Mouse (Mus musculus): Measurements from ENCODE around the gene Nudt1. TPM values are rescaled to one million over a fixed set of nuclear protein-coding genes. Genes with fewer than 3 reads are reported as not detected.

Gene Nudt1
- polyA plus RNA-seq, 1 experiment: 20.4 TPM

DNA sequence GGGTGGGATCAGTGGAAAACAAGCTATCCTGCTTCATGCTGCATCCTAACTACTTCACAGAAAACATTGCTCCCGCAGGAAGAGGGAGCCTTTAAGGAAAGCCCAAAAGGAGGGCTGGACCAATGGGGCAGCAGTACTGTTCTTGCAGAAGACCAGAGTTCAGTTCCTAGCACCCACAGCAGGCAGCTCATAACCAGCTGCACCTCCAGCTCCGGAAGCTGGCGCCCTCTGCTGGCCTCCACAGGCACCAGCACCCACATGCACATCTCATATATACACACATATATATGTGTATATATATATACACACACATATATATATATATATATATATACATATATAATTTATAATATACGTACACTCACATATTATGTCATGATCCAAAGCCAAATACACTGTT, 17.3 kb downstream of the Nudt1 start:
- Histone ChIP-seq H3K36me3 (ENCODE audit: control insufficient read depth, insufficient read depth, low read length) (peaks cover 1% of the 10 kb centered on the region; the same call in 1 of the 2 replicates), H3K4me1 (ENCODE audit: control insufficient read depth, insufficient read depth, low read length) (no peaks in the 10 kb centered on the region), H3K4me3 (ENCODE audit: insufficient read depth, low read depth, low read length) (no peak overlapping the region), H3K27ac (ENCODE audit: insufficient read depth, low read depth, low read length) (no peak overlapping the region), H3K27me3 (replicated peaks; ENCODE audit: control insufficient read depth, insufficient read depth, low read length) (no peaks in the 10 kb centered on the region)
- TF ChIP-seq CTCF (conservative IDR thresholded peaks at IDR 0.05; ENCODE audit: insufficient read depth, insufficient read length, low read depth, low read length): no peak
- TF ChIP-seq POLR2A (IDR thresholded peaks at IDR 0.05; ENCODE audit: low read depth, low read length): no peak
- no peak for DNase-seq
- 97% methylated on average over 4 of the region's 4 CpGs for WGBS

DNA sequence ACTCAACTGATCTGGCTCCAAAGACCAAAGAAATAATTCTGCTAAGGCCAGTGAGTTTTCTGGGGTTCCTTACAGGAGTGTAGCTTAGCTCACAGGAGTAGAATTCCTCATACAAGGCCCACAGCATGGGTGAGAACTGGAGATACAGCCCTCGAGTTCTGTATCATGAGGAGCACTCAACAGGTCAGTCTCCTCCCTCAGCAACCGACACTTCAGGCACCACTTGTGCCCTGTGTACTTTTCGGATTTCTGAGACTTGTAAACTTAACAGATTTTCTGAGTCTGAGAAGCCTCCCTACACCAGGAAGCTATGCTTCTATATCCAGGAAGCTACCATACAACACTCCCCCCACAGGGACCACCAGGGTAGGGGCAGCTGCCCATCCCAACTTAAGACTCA, 18.4 kb downstream of the Nudt1 start:
- TF ChIP-seq CTCF (conservative IDR thresholded peaks at IDR 0.05; ENCODE audit: insufficient read depth, insufficient read length, low read depth, low read length) (no peak), POLR2A (IDR thresholded peaks at IDR 0.05; ENCODE audit: low read depth, low read length) (no peak)
- DNase-seq: no peak
- Histone ChIP-seq H3K27ac (ENCODE audit: insufficient read depth, low read depth, low read length) (no peak overlapping the region), H3K27me3 (replicated peaks; ENCODE audit: control insufficient read depth, insufficient read depth, low read length) (no peaks in the 10 kb centered on the region), H3K36me3 (ENCODE audit: control insufficient read depth, insufficient read depth, low read length) (peaks cover 1% of the 10 kb centered on the region; the same call in 1 of the 2 replicates), H3K4me1 (ENCODE audit: control insufficient read depth, insufficient read depth, low read length) (no peaks in the 10 kb centered on the region), H3K4me3 (ENCODE audit: insufficient read depth, low read depth, low read length) (no peak overlapping the region)
- WGBS: 82% methylated on average over 3 of the region's 3 CpGs

DNA sequence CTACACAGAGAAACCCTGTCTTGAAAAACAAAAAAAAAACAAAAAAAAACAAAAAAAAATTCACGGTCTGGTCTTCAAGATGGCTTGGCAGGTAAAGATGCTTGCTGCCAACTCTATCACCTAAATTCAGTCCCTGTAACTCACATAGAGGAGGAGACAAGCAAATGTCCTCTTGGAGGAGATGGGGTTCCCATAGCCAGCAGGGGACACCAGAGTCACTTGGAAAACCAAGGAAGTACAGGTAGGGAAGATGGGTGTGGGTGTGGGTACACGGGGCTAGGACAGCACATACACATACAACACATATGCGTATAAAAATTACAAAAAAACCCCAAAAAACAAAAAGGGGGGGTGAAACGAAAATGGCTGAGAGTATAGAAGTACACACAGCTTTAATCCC, 21.4 kb downstream of the Nudt1 start:
- H3K36me3 ChIP-seq (ENCODE audit: control insufficient read depth, insufficient read depth, low read length): peaks cover 1% of the 10 kb centered on the region; the same call in 1 of the 2 replicates
- H3K27me3 ChIP-seq (replicated peaks; ENCODE audit: control insufficient read depth, insufficient read depth, low read length): no peaks in the 10 kb centered on the region
- H3K4me1 ChIP-seq (ENCODE audit: control insufficient read depth, insufficient read depth, low read length): no peaks in the 10 kb centered on the region
- DNase-seq: no peak
- no peak overlapping the region for H3K4me3 ChIP-seq (ENCODE audit: insufficient read depth, low read depth, low read length)
- TF ChIP-seq CTCF (conservative IDR thresholded peaks at IDR 0.05; ENCODE audit: insufficient read depth, insufficient read length, low read depth, low read length) (peak; percentile 51), POLR2A (IDR thresholded peaks at IDR 0.05; ENCODE audit: low read depth, low read length) (no peak)
- 79% methylated on average over 4 of the region's 4 CpGs for WGBS
- H3K27ac ChIP-seq (ENCODE audit: insufficient read depth, low read depth, low read length): no peak overlapping the region

DNA sequence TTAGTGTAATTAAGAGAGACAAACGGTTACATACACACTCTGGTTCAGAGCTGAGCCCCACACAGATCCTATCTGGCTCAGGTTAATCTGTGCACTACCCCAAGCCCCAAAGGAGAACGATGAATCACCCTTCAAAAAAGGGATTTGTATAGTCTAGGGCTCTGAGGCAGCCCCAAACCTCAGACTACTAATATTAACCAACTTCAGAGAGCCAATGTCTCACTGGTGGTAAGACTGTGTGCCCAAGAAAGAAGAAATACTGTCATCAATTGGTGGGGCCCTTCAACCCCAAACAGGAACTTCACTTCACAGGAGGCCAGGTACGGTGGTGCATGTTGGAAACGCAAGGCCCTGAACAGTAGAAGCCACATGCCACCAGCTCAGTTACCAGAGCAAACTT, 23.8 kb downstream of the Nudt1 start:
- H3K27ac ChIP-seq (ENCODE audit: insufficient read depth, low read depth, low read length): no peak overlapping the region
- TF ChIP-seq CTCF (conservative IDR thresholded peaks at IDR 0.05; ENCODE audit: insufficient read depth, insufficient read length, low read depth, low read length) (no peak), POLR2A (IDR thresholded peaks at IDR 0.05; ENCODE audit: low read depth, low read length) (no peak)
- WGBS: 81% methylated on average over 4 of the region's 4 CpGs
- peaks cover 1% of the 10 kb centered on the region; the same call in 1 of the 2 replicates for H3K36me3 ChIP-seq (ENCODE audit: control insufficient read depth, insufficient read depth, low read length)
- peaks cover 3% of the 10 kb centered on the region; the same call in 1 of the 2 replicates for H3K4me1 ChIP-seq (ENCODE audit: control insufficient read depth, insufficient read depth, low read length)
- no peak for DNase-seq
- H3K27me3 ChIP-seq (replicated peaks; ENCODE audit: control insufficient read depth, insufficient read depth, low read length): no peaks in the 10 kb centered on the region
- no peak overlapping the region for H3K4me3 ChIP-seq (ENCODE audit: insufficient read depth, low read depth, low read length)

DNA sequence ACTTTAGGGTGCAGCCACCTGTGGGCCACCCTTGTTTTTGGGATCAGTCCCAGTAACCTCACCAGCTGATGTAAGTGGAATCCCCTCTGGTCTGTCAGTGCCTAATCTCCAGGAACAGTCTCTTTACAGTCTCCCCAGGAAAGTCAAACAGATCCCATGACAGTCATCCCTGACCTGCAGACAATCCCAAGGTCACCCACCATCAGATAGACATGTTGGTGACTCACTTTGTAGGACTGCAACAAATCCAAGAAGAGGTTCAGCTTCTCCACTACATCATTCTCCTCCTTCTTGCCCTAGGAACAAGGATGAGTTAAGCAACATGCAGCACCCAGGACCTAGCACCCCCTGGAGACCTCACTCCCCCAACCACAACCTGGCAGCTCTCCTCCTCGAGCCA, 24.6 kb downstream of the Nudt1 start:
- no peak overlapping the region for H3K4me3 ChIP-seq (ENCODE audit: insufficient read depth, low read depth, low read length)
- H3K27ac ChIP-seq (ENCODE audit: insufficient read depth, low read depth, low read length): no peak overlapping the region
- peaks cover 6% of the 10 kb centered on the region; the same call in 1 of the 2 replicates for H3K4me1 ChIP-seq (ENCODE audit: control insufficient read depth, insufficient read depth, low read length)
- TF ChIP-seq POLR2A (IDR thresholded peaks at IDR 0.05; ENCODE audit: low read depth, low read length): no peak
- TF ChIP-seq CTCF (conservative IDR thresholded peaks at IDR 0.05; ENCODE audit: insufficient read depth, insufficient read length, low read depth, low read length): no peak
- WGBS: 74% methylated on average over 1 of the region's 1 CpGs
- no peaks in the 10 kb centered on the region for H3K27me3 ChIP-seq (replicated peaks; ENCODE audit: control insufficient read depth, insufficient read depth, low read length)
- peaks cover 1% of the 10 kb centered on the region; the same call in 1 of the 2 replicates for H3K36me3 ChIP-seq (ENCODE audit: control insufficient read depth, insufficient read depth, low read length)
- no peak for DNase-seq

DNA sequence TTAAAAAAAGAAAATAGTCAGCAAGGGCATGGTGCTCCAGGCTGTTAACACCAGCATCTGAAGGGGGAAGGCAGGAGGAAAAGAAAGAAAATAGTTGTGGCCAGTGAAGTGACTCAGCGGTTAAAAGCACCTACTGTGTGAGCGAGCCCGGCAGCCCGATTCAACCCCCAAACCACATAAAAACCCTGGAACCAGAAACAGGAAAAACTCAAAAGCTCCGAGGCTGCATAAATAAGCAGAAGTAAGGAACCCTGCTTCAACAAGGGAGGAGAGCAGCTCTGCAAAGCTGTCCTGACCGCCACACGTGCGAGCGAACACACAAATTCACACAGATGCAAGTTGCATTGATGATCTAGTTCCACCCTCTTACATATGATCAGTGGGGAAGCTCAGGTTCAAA, 28.4 kb downstream of the Nudt1 start:
- no peak overlapping the region for H3K4me3 ChIP-seq (ENCODE audit: insufficient read depth, low read depth, low read length)
- H3K27ac ChIP-seq (ENCODE audit: insufficient read depth, low read depth, low read length): no peak overlapping the region; the same call in 1 of the 2 replicates
- no peaks in the 10 kb centered on the region for H3K27me3 ChIP-seq (replicated peaks; ENCODE audit: control insufficient read depth, insufficient read depth, low read length)
- TF ChIP-seq CTCF (conservative IDR thresholded peaks at IDR 0.05; ENCODE audit: insufficient read depth, insufficient read length, low read depth, low read length) (no peak), POLR2A (IDR thresholded peaks at IDR 0.05; ENCODE audit: low read depth, low read length) (no peak)
- whole genome bisulfite sequencing: 91% methylated on average over 9 of the region's 9 CpGs
- DNase-seq: no peak
- H3K4me1 ChIP-seq (ENCODE audit: control insufficient read depth, insufficient read depth, low read length): peaks cover 16% of the 10 kb centered on the region; the same call in 1 of the 2 replicates
- no peaks in the 10 kb centered on the region for H3K36me3 ChIP-seq (ENCODE audit: control insufficient read depth, insufficient read depth, low read length)

DNA sequence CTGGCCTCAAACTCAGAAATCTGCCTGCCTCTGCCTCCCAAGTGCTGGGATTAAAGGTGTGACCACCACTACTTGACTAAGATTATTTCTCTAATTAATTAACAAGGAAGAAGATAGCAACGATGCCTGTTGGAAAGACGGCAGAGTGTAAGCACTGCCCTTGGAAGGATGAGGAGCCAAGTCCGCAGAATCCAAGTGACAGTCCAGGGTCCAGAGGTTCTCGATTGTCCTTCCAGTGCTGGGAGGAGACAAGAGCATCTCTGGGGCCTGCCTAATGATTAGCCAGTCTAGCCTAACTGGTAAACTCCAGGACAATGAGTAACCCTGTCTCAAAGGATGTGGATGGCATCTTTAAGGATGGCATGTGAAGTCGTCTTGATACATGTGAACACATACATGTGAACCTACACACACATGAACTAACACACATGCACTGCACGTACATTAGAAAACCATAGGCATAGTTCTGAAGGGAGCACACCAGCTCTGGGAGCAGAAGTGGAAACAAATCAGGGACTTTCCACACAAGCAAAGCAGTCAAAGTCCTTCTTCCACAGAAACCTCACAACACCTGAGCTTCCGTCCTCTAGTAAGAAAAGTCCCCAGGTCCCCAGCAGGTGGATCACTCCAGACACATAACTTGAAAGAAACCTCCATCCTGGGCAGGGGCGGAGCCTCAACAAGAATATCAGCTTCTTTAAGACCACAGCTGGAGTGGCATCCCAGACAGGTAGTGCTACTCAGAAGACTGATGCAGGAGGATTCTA, 29.5 kb downstream of the Nudt1 start:
- TF ChIP-seq CTCF (conservative IDR thresholded peaks at IDR 0.05; ENCODE audit: insufficient read depth, insufficient read length, low read depth, low read length): no peak
- no peak for TF ChIP-seq POLR2A (IDR thresholded peaks at IDR 0.05; ENCODE audit: low read depth, low read length)
- Histone ChIP-seq H3K4me3 (ENCODE audit: insufficient read depth, low read depth, low read length) (no peak overlapping the region), H3K4me1 (ENCODE audit: control insufficient read depth, insufficient read depth, low read length) (peaks cover 16% of the 10 kb centered on the region; the same call in 1 of the 2 replicates), H3K27me3 (replicated peaks; ENCODE audit: control insufficient read depth, insufficient read depth, low read length) (no peaks in the 10 kb centered on the region), H3K27ac (ENCODE audit: insufficient read depth, low read depth, low read length) (peak overlapping the region; percentile 26; the same call in 1 of the 2 replicates), H3K36me3 (ENCODE audit: control insufficient read depth, insufficient read depth, low read length) (peaks cover 3% of the 10 kb centered on the region; the same call in 1 of the 2 replicates)
- DNase-seq: peak; percentile 83
- WGBS: 70% methylated on average over 8 of the region's 8 CpGs
